Mouse (Mus musculus) effector memory CD4-positive, alpha-beta T cell, adult 5 months (primary cell): ENCODE measurements around the gene Zkscan7. TPM values are rescaled to one million over a fixed set of nuclear protein-coding genes. Genes with fewer than 3 reads are reported as not detected.

Source experiments
- polyA plus RNA-seq: library from polyadenylated mRNA; unstranded; fragments of 100-300 nt; shearing (Covaris generic); gene quantifications from one replicate; pipeline ENCODE4 v1.2.1, GENCODE M21; 2017

The Zkscan7 gene
- polyA plus RNA-seq = 3.5 TPM

GRCm38 (mm10) chr9:122885385-122885784 lies at the start of gene Zkscan7:
Gene Zkscan7, plus strand, starts transcription at chr9:122885685.

GRCm38 (mm10) chr9:122843760-122844159 lies 41.7 kb upstream of the Zkscan7 start, which contains the start of gene Gm35549:
Gene Gm35549, minus strand, starts transcription at chr9:122844035.

GRCm38 (mm10) chr9:122865697-122866166 lies 19.8 kb upstream of the Zkscan7 start, which contains the start of gene Zfp445:
Gene Zfp445, minus strand, starts transcription at chr9:122866006.

GRCm38 (mm10) chr9:122922936-122923381 lies 37.5 kb downstream of the Zkscan7 start, which contains the start of gene Zfp105:
Gene Zfp105, plus strand, starts transcription at chr9:122923072.

Other genes starting within 250 kb of the Zkscan7 start
- 0.07 TPM for gene Topaz1, start 138.3 kb upstream of the Zkscan7 start, polyA plus RNA-seq
- 8.6 TPM for gene Tcaim, start 80.1 kb upstream of the Zkscan7 start, polyA plus RNA-seq
- not detected for gene Gm35549, start 41.6 kb upstream of the Zkscan7 start, polyA plus RNA-seq
- 51.3 TPM for gene Zfp445, start 19.7 kb upstream of the Zkscan7 start, polyA plus RNA-seq
- gene Zfp105, start 37.4 kb downstream of the Zkscan7 start, polyA plus RNA-seq = not detected
- 22.7 TPM for gene 1110059G10Rik, start 65.3 kb downstream of the Zkscan7 start, polyA plus RNA-seq
- 1.4 TPM for gene Kif15, start 65.4 kb downstream of the Zkscan7 start, polyA plus RNA-seq
- gene Tmem42, start 135.6 kb downstream of the Zkscan7 start, polyA plus RNA-seq = 13.4 TPM
- 0.87 TPM for gene Tgm4, start 149.0 kb downstream of the Zkscan7 start, polyA plus RNA-seq
- 60.4 TPM for gene Zdhhc3, start 227.5 kb downstream of the Zkscan7 start, polyA plus RNA-seq
- gene Exosc7, start 227.5 kb downstream of the Zkscan7 start, polyA plus RNA-seq = 44.8 TPM